Mouse (Mus musculus): Measurements from ENCODE around the gene Lypd5. TPM values are rescaled to one million over a fixed set of nuclear protein-coding genes. Genes with fewer than 3 reads are reported as not detected.

Lypd5 gene
- total RNA-seq (2021) = not detected

DNA sequence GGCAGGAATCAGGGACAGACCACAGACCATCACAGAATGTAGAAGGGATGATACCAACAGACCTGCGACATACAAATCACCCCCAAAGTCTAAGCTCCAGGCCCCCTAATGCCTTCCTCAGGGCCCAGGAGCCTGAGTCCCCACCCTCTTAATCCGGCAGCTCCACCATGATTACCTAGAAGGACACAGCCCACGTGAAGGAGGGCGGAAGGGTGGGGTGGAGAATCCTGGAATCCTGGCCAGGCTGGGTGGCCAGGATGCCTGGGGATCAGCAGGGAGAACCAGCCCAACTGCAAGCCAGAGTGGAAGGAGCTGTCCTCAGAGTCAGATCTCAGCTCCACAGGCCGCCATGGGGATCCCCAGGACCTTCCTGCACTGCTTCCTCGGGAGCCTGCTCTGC lies at the start of gene Lypd5:
Lypd5 (plus strand) TSS at position 301 of the 400 bp plus-strand sequence.
- no peak for DNase-seq (ENCODE audit: extremely low spot score in 1 of 2, low spot score in 1 of 2)

DNA sequence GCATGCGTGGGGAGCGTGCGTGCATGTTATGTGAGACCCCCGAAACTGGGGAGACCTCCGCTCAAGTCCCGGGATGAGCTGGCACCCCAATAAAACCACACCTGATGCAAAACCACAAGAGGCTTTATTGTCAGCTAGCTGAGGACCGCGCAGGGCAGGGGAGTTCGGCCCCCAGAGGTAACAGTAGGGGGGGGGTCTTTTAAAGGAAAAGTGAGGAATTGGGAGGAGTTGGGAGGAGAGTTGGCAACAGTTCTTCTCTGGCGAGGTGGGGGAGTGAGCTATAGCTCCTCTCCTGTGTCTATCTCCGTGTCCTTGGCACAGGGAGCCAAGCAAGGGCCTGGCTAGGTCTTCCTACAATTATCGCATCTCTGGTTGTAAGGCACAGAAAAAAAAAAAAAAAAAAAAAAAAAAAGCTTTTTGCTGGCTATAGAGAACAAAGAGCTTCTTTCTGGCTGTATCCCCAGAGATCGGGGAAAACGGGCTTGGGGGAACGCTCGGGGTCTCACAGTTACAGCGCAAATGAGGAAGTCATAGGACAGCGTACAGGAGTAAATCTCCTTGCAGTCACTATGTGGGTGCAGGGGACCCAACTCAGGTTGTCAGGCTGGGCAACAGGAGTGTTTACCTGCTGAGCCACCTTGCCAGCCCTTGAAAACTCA lies 49.0 kb upstream of the Lypd5 start:
- DNase-seq (ENCODE audit: extremely low spot score in 1 of 2, low spot score in 1 of 2) = peak in 1 of 2 experiments; percentile 24

DNA sequence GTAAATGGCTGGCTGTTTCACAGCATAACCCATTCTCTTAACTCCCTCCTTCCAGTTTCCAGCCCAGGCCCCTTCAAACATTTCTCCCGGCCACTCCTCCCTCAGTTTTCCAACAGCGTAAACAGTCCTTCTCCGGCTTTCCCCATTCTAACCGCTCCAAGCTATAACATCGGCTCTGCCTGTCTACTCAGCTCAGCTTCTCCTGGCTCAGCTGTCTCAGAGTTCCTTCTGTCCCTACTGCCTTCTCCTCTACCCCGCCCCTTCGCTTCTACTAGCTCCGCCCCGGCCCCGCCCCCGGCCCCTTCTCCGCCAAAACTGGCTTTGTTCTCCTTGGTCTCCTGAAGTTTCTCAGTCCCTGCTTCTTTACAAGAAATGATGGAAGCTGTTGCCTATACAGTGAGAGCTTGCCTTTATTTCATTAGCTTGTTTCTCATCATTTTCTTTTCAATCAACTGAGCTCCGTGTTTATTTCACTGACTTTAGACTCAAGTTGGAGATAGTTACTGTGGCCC lies 48.2 kb upstream of the Lypd5 start, which contains the start of gene Zfp61:
Zfp61 (minus strand) TSS at position 462 of the 512 bp plus-strand sequence.
- DNase-seq (ENCODE audit: extremely low spot score in 1 of 2, low spot score in 1 of 2) = no peak

DNA sequence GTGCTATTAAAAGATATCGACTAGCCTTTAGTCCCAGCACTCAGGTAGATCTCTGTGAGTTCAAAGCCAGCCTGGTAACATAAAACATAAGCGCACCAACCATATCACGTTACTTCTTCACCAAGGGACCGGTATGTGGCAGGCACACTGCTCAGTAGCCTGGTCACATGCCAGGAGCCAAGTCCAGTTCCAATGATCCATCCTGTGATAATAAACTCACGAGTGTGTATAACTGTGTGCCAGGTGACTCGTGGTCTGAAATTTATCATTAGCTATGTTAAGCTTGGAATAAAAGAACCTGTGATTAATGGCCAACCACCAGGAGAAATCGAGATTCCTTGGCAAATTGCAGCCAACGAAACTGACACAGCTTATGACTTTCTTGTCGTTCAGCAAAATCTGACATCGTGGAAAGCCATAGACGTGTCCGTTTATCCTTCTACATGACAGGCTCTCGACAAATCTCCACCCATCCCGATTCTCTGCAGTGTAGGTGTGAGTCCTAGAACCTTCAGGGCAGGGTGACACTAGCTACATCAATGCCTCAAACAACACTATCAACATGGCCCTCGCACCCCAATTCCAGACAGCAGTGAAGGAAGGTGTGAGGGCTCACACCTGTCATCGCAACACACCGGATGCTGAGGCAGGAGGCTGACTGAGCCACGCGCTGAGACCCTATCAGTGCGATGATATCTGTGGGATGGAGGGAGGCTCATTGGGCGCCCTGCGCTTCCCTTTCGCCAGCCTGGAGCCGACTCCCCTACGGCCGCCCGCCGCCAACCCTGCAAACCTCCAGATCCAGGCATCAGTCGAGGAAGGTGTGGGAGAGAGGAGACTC lies 33.0 kb upstream of the Lypd5 start:
- DNase-seq (ENCODE audit: extremely low spot score in 1 of 2, low spot score in 1 of 2) = no peak

DNA sequence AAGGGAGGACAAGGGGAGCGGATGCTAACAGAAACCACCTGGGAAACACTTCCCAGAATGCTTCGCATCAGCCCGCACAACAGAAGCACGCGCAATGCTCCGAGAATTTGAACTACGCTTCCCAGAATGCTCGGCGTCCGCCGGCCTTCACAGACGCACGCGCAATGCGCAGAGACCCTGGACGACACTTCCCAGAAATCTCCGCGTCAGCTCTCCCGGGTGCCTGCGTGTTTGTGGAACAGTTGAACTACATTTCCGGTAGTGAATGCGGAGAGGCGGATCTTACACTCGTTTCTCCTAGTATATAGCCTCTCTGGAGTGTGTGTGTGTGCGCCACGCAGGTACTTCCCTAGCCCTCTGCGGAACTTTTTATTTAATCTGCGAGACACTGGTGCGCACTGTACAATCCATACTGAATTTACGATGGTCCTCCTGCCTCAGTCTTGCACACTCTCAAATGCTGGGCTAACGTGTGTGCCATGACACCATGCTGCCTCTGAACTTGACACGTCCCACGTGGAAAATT lies 32.4 kb upstream of the Lypd5 start, which contains the start of gene Zfp94:
Zfp94 (minus strand) TSS at position 100 of the 526 bp plus-strand sequence.
- peak; percentile 89 to 90 for DNase-seq (ENCODE audit: extremely low spot score in 1 of 2, low spot score in 1 of 2)

DNA sequence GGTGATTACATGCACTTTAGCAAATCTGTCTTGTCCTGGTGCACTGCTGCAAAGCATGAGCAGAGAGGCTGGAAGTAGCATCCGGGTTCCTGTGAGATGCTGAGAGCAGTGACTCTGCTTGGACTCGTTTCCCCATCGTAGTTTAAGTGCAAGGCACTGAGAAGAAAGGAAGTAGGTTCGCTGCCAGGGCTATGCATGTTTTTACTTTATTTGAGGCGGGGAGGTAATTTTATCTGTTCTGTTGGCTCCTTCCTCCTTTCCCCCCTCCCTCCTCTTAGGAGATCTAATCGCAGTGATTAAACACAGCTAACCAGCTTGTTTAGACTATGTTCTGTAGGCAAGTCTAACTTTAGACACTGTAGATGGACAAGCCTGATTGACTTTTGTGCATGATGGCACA lies 30.1 kb upstream of the Lypd5 start:
- DNase-seq (ENCODE audit: extremely low spot score in 1 of 2, low spot score in 1 of 2) = no peak

DNA sequence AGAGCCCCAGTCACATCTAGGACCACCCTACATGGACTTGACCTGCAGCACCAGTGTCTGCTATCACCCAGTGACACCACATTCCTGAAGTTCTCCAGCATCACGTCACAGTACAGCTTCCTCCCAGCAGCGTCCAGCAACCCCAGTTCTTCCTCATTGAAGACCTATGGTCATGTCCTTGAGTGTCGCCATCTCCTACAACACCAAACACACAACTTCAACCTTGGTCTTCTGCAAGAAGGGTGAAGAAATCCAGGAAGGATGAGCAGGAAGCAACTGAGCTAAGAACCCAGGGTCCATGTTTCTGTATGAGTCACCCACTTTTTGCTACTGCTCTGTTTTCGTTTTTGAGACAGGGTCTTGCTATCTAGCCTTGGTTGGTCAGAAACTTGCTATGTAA lies 26.4 kb upstream of the Lypd5 start:
- no peak for DNase-seq (ENCODE audit: extremely low spot score in 1 of 2, low spot score in 1 of 2)

DNA sequence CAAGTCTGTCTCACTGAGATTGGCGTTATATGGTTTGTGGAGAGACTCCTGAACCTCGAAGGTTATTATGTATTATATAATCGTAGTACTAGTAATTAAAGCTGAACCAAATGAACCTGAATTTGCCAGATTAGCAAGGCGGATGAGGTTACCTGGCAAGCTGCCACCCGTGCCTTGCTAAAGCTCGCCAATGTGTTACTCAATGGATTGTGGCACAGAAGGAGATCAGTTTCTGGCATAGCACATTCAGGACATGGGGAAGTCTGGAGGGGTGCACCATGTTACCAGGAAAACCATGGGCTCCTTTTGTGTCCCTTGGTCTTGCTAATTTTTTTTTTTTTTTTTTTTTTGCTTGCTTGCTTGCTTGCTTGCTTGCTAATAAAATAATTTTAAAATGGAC lies 23.8 kb upstream of the Lypd5 start:
- peak in 1 of 2 experiments; percentile 30 for DNase-seq (ENCODE audit: extremely low spot score in 1 of 2, low spot score in 1 of 2)

DNA sequence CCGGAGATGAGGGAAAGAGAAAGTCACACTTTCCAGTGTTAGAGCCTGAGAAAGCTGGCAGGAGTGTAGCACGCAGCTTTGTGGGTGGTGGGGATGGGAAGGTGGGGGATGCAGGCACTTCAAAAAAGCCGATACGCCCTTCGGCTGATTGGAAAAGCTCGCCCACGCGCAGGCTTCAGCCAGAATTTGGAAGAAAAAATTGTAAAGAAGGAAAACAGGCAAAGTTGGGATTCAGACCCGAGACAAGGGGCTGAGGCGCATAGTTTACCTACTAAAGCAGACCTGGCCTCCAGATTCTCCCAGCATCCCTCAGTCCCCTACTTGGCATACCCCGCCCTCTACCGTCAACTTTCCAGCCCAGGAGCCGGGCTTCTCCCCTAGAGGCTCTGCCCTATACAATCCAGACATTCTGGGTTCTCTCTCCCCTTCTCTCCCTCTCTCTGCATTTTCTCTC lies 23.3 kb upstream of the Lypd5 start:
- peak in 1 of 2 experiments; percentile 28 for DNase-seq (ENCODE audit: extremely low spot score in 1 of 2, low spot score in 1 of 2)

DNA sequence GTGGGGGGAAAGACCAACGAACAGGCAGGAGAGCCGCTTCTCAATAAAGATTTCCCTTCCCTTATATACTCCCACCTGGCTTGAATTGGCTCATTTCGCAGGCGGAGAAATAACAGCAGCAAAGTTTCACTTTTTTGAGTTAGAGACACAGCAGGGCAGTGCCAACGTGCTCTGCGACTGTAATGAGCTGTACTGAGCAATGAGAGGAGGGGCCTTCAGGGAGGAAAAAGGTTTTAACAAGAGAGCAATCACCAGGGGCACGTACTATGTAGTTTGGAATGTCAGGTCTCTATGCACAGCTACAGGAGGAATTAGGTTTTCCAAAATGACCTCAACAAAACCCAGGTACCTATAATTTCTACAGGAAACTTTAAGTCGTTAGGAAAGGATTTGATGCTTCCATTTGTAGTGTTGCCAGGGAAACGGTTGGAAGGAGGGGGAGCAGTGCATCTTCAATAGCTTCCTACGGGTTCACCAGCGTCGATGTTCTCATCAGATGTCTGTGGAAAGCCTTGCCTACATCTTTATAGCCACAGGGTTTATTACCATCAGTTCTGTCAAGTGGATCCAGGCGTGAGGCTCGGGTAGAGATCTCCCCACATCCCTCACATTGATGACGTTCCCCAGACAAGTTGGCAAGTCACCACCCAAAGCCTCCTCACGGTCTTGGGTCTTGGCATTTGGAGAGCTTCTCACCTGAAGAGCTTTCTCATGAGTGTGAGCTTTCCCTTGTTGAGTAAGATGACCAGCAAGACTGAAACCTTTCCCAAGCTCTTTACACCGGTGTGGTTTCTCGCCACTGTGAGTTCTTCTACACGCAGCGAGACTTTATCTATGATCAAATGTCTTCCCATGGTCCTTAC lies 22.5 kb upstream of the Lypd5 start:
- DNase-seq (ENCODE audit: extremely low spot score in 1 of 2, low spot score in 1 of 2) = no peak

DNA sequence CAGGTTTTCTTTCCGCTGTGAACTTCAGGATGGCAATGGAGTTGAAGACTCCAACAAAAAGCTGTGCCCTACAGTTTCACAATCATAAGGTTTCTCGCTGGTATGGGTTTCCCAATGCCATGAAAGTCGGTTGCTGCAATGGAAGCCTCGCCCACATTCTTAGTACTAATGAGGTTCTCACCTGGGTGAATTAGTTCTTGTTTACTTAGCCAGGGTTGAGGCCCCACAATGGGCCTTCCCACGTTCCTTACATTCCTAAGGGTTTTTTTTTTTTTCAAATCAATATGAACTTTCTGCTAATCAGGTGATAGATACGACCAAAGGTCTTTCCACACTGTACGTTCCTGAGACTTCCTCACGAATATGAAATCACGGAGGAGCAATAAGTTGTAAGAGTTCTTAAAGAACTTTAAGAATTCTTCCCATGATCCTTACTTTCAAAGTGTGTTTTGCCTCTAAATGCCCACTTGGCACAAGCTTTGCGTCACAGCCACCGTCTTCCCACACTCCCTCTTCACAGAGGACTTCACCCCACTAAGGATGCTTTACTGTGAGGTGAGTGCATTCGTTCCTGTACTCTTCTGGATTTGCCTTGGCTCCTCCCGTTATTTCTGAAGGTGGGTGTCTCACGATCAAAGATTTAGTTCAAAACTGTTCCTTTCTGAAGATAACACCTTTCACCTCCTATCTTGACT lies 21.6 kb upstream of the Lypd5 start:
- no peak for DNase-seq (ENCODE audit: extremely low spot score in 1 of 2, low spot score in 1 of 2)

DNA sequence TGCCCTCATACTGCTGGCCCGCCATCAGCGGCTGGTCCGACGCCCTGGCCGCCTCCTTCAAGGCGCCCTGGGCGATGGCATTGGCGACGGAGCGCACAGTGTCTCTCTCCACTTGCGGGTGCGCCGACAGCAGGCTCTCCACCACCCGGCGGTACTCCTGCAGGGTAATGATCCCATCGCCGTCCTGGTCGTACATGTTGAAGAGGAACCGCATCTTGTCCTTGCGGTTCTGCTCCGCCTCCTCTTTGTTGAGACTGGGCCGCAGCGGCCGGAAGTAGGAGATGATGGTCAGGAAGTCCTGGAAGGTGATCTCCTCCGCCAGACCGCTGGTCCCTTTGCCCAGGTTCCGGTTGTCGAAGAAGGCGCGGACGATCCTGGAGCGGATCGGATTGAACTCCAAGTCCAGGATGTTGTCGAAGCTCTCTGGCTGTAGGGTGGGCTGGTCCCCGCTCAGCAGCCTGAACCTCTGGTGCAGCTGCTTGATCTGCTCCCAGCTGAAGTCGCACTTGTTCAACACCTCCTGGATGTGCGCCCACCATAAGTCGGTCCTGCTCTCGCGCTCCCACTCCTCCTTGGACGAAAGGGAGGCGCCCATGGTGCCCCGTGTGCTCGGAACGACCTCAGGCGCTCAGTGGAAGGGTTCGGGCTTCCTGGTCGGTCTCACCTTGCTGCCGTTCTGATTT lies 15.6 kb upstream of the Lypd5 start, which contains the start of gene Tescl:
Tescl (minus strand) TSS at position 633 of the 683 bp plus-strand sequence.
- no peak for DNase-seq (ENCODE audit: extremely low spot score in 1 of 2, low spot score in 1 of 2)

DNA sequence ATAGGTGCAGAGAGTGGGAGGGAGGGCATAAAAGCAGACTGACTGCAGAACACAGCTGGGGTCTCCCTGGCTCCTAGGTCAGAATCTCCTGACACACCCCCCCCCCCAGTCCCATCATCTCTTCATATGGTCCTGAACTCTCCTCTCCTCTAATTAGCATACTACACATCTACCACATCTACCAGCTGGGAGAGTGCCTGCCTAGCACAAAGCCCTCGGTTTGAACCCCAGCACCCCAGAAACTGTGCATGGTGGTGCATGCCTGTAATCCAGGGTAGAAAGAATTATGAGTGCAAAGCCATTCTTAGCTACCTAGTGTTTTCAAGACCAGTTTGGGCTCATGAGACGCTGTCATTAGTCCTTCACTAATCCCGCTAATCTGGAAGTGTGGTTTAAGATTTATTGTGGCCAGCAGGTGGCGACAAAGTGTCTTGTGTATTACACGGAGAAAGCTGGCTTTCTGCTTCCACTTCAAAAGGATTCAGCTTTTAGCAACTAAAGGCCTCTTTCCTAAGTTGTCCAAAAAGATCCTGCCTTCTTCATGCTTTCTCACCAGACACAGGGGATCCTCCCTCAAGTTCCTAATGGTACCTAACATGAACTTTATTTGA lies 13.2 kb upstream of the Lypd5 start:
- peak; percentile 62 to 92 for DNase-seq (ENCODE audit: extremely low spot score in 1 of 2, low spot score in 1 of 2)

DNA sequence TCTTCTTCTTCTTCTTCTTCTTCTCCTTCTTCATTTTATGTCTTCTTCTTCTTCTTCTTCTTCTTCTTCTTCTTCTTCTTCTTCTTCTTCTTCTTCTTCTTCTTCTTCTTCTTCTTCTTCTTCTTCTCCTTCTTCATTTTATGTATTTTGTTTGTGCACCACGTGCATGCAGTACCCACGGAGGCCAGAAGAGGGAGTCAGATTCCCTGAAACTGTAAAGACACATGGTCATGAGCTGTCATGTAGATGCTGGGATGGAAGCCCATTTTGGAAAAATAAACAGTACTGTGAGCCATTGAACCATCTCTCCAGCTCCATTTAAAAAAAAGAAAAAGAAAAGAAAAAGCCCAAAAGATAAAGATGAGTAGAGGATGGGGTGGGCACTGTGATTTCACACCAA lies 10.8 kb upstream of the Lypd5 start:
- DNase-seq (ENCODE audit: extremely low spot score in 1 of 2, low spot score in 1 of 2) = no peak

DNA sequence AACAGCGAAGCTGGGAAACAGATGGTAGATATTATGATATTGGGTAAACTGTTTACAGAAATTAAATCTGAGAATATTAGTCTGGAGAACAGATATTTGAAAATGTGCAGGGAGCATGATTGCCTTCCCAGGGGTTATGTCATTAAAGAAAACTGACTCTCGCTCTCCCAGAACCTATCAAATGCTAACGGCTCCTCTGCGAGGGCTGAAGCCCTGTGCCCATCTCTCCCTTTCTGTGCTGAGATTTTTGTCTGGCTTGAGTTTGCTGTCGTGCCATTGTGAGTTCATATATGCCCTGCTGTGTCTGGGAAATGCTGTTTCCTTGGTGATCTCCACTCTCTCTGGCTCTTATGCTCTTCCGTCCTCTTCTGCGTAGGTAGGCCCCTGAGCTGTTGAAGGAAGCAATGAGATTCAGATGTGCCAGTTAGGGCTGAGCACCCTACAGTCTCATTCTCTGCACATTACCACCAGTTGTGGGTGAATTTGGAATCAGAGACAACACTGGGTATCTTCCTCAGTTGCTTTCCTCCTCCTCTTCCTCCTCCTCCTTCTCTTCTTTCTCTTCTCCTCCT lies 5.2 kb upstream of the Lypd5 start:
- no peak for DNase-seq (ENCODE audit: extremely low spot score in 1 of 2, low spot score in 1 of 2)

DNA sequence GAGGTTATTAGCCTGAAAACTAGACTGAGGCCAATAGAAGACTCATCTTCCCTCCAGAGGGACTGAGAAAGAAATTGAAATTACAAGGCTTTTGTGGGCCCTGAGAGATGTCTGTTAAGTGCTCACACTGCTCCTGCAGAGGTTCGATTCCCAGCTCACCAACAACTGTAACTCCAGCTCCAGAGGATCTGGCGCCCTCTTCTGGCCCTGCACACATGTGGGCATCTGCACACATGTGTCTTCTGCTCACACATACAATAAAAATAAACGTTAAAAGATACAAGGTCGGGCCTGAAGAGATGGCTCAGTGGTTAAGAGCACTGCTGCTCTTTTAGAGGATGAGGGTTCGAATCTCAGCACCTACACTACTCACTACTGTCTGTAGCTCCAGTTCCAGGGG lies 2.6 kb upstream of the Lypd5 start:
- no peak for DNase-seq (ENCODE audit: extremely low spot score in 1 of 2, low spot score in 1 of 2)

DNA sequence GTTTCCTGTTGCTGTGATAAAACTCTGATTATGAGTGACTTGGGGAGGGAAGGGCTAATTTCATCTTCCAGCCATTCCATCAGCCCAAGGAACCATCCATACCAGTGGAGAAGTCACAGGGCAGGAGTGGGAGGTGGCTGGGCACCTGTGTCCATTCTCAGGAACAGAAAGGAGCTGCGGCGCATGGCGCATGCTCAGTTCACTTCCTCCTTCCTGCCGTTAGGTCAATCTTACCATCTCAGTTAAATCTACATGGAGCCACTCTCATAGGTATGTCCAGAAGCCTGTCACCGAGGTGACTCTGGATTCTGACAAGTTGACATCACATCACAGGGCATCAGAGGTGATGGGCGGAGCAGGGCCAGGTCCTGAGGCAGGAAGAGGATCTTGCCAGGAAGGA lies 6.7 kb downstream of the Lypd5 start:
- no peak for DNase-seq (ENCODE audit: extremely low spot score in 1 of 2, low spot score in 1 of 2)

DNA sequence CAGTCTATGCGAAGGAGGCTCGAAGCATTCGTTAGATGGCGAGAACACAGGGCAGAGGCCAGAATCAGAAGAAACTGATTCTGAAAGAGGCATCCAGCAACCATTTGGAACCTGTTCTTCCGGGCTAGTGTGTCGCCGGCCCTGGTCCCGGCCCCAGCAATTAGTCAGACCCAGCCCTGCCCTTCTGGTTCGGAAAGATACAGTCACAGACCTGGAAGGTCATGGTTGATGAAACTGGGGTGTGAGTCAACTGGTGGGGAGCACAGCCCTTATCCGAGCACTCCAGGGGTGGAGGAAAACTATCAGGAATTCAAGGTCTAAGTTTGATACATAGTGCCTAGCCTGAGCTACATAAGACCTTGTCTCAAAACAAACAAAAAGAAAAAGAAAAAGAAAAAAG lies 7.1 kb downstream of the Lypd5 start:
- no peak for DNase-seq (ENCODE audit: extremely low spot score in 1 of 2, low spot score in 1 of 2)

Measured in layer of hippocampus, postnatal 25 days (tissue).